Mouse (Mus musculus): ENCODE measurements at regions not wholly inside any gene's neighbourhood (a gene's known extent, or its start where the extent isn't known, plus 50 kb on each side); places are given as distances from the start of the nearest gene placed in this dataset.

- no peak for TF ChIP-seq CTCF (IDR thresholded peaks at IDR 0.05; ENCODE audit: low read depth, low read length)
- TF ChIP-seq POLR2AphosphoS5 (IDR thresholded peaks at IDR 0.05; ENCODE audit: insufficient replicate concordance, low read depth, low read length) = no peak
- TF ChIP-seq GATA1 (IDR thresholded peaks at IDR 0.05; ENCODE audit: borderline replicate concordance, low read length) = no peak
- no peak for TF ChIP-seq GATA2 (IDR thresholded peaks at IDR 0.05; ENCODE audit: borderline replicate concordance, low read depth, low read length)
- no peak for TF ChIP-seq TAL1 (conservative IDR thresholded peaks at IDR 0.05; ENCODE audit: low read depth, low read length)
These were observed 73.4 kb upstream of the Nphp3 start for GRCm38 (mm10) chr9:103928744-103929527.

All from G1E (cell line).